Mouse (Mus musculus) right cerebral cortex, postnatal 10 days (tissue): ENCODE results near the gene Gm10643.

ENCODE experiments used
- DNase-seq, 2 experiments: peaks; one replicate each; pipeline ENCODE4 v3.0.0; 2021; ENCODE audit warnings: low spot score in 2 of 2

Gm10643 gene

DNA sequence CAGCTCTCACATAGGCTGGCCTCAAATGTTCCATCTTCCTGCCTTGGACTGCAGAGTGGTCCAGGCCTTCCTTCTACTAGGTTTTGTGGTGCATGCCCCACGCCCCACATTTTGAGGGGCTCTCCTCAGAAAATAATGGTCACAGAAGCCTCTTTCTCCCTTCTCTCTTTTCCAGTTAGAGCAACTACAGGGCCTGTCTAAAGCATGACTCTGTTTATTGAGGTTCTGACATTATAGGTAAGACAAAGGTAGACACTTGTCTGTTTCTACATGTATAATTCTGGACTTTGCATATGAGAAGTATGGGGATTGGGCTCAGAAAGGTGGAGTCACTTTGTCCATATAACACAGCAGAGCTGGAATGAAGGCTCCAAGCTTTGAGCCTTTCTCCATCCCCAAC, at the start of gene Gm10643:
Gene Gm10643, minus strand, starts transcription at position 101 of the 400 bp plus-strand sequence.
- no peak for DNase-seq

DNA sequence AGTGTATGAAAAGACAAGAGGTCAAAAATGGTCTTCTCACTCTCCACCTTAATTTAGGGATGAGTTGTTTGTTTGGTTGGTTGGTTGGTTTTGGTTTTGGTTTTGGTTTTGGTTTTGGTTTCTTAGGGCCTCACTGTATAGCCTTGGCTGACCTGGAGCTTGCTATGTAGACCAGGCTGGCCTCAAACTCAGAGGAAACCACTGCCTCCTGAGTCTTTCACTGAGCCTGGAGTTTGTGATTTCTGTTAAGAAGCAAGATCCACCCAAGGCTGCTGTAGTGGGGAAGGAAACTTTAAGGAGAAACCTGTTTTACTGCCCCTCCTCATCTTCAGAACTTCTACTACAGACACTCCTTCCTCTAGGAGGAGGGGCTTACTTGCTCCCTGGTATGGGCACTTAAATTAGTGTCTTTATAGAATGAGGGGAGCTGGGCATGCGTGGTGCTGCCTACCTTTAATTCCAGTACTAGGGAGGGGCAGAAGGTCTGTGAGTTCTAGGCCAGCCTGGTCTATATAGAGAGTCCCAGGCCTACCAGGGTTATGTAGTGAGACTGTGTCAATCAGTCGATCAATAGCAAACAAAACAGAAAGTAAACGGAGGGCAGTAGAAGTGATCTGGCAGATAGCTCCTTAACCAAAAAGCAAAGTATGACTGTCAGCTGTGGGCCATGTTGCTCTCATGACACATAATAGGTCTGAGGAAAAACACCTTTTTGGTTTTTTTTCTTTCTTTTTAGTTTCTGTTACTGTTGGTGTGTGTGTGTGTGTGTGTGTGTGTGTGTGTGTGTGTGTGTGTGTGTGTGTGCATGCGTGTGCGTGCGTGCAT, 41.5 kb upstream of the Gm10643 start:
- no peak for DNase-seq

DNA sequence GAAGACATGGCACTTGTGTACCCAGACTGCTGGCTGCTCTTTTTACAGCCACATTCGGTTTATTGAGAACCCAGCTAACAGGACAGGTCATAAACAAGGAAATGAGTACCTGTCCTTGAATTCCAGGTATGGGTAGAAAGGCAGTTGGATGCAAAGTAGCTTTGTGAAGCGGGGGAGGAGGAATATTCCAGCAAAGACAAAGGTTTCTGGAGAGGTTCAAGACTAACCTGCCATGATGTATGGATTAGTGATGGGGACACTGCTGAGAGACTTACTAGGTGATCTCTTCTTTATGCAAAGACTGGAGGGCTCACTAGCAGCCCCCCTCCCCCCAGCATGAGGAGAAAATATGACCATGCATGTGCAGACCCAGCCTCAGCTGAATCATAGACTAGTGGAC, 40.7 kb upstream of the Gm10643 start:
- peak in 1 of 2 experiments; percentile 32 for DNase-seq

DNA sequence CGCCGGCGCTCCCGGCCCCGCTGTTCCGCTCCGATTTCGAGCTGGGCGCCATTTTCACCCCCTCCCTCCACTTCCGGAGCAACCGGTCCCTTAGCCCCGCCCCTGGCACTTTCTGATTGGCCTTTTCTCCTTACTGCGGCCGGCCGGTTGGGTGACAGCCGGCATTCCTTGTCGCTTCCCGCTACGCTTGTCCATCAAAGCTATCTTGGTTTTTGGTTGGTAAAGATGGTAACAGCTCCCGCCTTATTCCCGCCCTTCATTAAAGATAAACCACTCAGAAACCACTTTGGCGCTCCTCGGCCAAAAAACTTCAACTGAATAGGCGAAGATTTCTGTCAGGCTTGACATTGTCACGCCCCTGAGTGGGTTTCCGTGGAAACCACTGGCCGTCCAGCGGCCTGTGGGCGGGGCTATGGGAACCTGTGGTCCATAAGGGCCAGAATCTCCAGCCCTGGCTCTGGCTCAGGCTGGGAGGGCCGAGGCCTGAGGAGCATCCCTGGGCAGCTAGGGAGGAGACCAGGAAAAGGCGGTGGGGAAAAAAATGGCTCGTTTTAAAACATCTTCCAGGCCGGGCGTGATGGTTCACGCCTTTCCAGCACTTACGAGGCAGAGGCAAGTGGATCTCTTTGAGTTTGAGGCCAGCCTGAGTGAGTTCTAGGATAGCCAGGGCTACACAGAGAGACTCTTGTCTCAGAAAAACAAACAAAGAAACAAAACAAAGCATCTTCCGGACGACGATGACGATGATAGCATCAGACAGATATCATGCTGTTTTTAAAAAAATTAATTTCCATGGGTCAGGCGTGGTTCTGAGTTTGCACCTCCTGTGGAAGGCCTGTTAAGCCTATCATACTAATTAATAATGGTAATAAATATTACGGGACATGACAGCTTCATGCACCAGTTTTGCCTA, 40.0 kb upstream of the Gm10643 start, which contains the start of gene Dcaf15:
Gene Dcaf15, minus strand, starts transcription at position 72 of the 913 bp plus-strand sequence.
- DNase-seq: peak; percentile 99

DNA sequence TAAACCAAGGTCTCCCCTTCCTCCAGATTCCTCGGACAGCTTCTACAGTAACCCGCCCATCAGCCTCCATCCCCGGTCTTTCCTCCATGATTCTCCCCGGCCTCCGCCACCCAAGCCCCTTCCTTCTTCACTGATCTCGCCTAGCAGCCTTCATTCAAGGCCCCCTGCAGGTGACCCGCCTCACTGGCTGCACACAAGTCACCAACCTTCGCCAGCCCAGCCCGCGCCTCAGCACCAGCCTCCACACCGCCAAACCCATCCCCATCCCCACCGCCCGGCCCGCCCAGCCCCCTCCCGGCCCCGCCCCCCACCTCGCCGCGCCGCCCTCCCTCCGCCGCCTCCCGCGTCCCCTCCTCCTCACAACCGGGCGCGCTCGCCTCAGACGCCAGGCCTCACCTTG, 39.3 kb upstream of the Gm10643 start:
- DNase-seq: peak; percentile 78 to 79

DNA sequence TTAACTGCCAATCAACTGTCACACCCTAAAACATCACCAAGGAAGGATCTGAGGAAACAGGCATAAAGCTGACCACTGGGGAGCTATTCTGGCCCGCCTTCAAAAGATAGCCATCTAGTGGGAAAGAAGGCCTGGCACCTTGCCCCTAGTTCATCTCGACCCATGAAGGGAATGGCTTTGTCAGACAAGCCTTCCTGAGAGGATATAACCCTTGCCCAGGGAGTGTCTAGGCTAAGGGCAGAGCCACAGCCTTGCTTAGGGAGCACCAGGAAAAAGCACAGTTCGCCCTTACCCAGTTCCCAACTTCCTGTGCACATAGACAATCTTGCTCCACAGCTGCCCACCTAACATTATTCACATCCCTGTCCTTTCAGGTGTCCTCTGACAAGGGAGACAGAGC, 38.7 kb upstream of the Gm10643 start:
- peak; percentile 47 to 48 for DNase-seq

DNA sequence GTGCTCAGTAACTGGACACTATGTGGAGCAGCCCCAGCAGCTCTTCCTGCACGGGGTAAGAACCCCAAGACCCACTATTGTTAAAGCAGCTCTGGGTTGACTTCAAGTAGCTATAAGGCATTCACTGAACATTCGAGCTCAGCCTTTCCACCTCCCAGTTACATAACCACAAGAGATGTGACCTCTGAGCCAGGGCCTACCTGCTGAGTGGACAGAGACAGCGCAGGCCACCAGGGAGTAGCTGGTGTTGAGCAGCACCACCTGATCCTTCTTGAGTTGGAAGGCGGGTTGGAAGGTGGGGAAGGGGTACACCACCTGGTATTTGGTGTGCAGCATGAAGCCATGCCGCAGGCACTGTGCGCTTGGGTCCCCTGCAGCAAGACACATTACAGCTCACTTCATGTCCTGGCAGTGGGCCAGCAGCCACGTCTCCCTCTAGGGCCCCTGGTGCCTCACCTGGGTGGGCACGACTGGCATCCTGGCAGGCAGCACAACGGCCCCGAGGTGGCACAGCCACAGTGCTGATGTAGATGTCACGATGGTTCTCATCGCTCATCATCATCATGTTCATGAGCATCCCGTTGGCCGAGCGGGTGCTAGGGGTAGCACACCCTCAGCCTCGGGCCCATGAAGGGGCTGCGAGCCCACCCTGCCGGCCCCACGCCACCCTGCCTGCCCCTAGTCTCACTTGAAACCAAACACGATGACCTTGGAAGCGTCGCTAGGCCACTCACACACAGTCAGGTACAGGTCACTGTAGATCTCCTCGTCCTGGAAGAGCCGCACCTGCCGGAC, 36.7 kb upstream of the Gm10643 start:
- DNase-seq: peak in 1 of 2 experiments; percentile 36

DNA sequence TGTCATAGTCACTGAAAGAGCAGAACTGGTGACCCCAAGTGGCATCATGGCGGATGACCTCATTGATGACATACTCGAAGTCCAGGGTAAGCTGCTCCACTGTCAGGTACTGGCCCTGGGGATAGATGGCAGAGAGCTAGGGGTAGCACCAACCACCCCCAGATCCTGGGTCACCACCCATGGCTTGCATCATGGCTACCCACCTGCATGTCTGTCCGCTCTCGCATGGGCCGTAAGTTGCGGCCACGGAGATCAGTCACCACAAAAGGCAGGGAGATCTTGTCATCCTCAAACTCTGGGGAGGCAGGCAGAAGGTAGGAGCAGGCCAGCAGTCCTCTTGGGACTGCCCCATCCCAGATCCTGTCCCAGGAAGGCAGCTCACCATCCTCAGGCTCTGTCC, 33.4 kb upstream of the Gm10643 start:
- DNase-seq: no peak

DNA sequence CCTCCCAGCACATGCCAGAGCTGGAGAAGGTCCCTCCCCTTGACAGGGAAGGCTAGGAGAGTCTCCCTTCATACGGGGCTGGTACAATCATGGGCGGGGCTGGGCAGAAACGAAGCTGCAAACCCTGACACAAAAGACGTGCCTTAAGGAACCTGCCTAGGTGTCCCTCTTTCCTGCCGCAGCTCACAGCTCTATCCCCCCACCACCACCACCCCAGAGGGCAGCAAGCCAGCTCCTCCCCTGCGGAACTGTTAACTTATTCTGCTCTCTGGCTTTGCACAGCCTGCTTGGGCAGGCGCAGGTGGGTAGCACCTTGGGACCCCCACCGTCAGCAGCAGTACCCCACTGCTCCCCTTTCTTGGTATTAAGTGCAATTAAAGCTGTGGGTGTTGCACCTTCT, 31.1 kb upstream of the Gm10643 start:
- peak in 1 of 2 experiments; percentile 26 for DNase-seq

DNA sequence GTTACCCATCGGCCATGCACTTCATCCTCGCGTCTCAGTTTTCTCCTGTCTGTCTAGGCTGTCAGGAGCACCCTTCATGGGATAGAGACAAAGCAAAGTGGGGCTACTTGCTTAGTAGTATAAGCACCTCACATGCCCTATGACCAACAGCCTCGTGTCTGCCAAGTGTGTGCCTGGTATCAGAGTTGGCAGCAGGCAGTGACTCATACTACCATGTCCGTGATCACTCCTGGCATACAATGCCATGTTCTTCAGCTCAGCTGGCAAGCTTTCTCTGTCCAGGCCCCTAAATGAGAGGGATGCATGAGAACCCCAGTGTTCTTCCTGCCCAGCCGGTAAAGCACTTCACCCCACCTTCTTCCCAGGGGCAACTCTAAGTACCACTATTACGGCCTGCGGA, 25.6 kb upstream of the Gm10643 start:
- DNase-seq: no peak

DNA sequence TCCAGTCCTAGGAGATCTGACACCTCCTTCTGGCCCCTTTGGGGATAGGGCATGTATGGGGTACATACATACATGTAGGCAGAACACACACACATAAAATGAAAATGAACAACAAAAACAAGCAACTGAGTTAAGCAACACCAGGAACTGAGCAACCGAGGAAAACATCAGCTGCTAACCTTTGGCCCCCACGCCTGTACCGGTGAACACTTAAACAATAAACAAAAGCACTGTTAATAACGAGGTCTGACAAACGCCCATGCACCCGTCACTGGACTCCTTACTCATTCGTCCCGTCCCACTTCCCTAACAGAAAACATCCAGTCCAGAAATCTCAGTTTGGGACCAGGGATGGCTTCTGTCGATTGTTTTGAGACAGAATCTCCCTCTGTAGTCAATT, 24.3 kb upstream of the Gm10643 start:
- DNase-seq: no peak

DNA sequence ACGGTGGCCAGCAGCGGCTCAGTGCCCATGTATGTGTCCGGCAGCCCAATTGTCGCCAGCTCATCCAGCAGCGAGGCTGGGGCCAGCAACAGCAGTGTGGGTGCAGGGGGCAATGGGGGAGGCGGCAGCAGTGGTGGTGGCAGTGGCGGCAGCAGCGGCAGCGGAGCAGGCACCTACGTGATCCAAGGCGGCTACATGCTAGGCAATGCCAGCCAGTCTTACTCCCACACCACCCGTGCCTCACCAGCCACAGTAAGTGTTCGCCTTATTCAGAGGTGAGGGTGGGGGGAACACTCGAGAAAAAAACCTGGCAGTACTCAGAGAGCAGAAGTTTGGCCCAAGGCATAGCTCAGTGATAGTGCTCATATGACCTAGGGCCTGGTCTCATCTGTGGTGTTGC, 22.9 kb upstream of the Gm10643 start:
- DNase-seq: no peak

DNA sequence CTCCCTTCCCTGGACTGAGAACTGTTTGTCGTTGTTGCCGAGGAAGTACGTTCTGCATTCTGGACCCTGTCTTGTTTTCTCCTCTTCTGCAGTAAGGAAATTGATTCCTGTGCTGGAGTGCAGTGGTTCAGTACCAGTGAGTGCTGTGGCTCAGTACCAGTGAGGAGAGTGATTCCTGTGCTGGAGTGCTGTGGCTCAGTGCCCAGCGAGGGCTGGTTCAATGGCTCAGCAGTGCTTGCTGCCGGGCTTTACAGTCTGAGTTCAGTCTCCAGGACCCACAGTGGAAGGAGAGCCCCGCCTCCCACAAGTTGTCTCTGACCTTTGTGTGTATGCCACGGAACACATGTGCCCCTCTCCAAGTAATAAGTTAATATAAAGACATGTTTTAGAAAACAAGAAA, 22.2 kb upstream of the Gm10643 start:
- no peak for DNase-seq

DNA sequence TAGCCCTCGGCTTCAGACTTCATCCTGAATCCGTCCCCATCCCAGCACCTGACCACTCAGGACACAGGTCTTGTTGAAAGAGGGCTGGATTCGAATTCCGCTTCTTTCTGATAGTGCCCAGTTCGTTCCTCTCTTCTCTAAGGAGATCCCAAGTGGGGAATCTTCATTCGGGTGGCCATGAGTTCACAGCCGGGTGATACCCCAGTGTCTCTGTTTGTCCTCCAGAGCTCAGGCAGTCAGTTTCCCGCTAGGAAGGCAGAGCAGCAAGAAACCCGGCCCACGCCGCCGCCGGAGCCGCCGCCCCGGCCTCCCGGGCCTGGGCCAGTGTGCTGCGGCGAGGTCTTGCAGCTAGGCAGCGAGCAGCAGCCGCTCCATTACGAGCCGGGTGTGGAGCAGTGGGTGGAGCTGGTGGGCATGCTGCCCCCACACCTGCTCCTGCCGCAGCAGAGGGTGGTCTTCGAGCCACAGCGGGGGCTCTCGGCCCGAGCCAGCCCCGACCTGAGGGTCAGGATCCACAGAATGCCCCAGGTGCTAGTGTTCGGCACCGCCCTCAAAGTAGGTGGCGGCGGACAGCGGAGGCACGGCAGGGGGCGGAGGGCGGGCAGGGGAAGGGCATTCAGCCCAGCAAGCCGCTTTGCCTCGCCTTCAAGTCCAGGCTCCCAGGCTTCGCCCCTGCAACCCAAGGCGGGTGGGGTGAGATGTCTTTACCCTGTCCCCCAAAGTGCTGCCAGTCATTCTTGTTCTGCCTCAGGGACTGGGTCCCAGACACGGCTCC, 19.6 kb upstream of the Gm10643 start:
- DNase-seq: no peak

DNA sequence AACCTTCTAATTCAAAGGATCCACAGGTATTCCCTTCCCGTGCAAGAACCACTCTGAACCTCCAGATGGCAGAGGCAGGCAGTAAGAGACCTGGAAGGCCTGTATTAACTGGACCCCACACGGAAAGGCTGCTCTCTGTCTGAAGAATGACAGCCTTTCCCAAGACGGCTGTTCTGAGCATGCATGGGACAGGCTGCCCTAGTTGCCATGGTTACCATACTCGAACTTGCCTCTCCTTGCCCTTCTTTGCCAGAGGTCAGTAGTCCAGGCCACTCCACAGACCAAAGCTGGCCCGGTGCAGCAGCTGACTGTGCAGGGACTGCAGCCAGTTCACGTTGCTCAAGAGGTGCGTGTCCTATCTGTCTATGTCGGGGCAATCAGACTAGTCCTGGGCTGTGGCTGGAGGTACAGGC, 18.9 kb upstream of the Gm10643 start:
- DNase-seq: no peak

DNA sequence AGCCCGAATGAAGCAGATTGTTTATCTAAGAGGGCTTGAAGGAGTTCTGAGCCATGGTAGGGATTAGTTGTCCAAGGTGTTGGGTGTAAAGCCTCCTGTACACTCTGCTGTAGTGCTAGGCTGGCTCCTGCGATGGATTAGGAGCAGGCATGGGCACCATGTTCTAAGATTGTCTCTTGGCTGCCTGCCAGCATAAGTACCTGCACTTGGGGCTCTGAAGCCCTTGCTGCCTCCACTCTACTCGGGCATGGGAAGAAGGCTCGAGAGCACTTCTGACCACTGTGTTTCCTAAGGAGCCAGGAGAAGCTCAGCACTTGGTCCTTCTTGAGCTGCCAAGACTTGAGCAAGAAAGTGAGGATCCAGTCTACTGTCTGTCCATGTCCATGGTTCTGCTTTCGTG, 14.3 kb upstream of the Gm10643 start:
- no peak for DNase-seq

DNA sequence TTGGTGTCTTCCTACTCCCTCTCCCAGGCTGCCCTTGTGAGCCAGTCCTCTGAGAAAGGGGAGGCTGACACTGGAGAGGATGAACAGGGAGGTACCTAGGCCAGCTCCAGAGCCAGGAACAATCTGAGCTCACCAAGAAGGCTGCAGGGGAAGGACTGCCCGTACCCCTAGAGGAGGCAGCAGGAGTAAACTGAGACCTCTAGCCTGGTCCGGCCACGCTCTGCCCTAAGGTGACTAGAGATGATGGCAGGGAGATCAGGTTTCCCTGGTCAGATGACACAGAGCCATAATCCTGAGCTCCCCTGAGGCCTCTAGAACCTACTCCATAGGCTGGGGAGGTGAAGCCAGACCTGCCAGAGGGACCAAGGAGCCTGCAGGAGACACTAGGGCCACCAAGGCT, 11.9 kb upstream of the Gm10643 start:
- no peak for DNase-seq

DNA sequence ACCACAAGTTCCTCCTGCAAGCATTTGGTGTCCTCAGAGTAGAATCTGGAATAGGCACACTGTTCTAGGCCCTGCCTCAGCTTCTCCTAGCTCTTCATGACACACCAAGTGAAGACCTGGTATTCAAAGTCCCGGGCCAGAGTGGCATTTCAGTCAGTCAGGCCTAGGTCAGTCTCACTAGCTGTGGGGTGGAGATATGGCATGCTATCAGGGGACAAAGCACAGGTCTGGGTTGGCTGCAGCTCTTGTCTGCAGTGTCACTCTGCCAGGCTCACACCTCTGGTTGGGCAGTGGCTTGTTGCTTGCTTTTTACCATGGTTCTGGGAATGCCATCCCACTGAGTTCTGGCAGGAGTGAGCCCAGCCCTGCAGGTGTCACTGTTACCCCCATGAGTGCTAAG, 11.5 kb upstream of the Gm10643 start:
- peak in 1 of 2 experiments; percentile 24 for DNase-seq

DNA sequence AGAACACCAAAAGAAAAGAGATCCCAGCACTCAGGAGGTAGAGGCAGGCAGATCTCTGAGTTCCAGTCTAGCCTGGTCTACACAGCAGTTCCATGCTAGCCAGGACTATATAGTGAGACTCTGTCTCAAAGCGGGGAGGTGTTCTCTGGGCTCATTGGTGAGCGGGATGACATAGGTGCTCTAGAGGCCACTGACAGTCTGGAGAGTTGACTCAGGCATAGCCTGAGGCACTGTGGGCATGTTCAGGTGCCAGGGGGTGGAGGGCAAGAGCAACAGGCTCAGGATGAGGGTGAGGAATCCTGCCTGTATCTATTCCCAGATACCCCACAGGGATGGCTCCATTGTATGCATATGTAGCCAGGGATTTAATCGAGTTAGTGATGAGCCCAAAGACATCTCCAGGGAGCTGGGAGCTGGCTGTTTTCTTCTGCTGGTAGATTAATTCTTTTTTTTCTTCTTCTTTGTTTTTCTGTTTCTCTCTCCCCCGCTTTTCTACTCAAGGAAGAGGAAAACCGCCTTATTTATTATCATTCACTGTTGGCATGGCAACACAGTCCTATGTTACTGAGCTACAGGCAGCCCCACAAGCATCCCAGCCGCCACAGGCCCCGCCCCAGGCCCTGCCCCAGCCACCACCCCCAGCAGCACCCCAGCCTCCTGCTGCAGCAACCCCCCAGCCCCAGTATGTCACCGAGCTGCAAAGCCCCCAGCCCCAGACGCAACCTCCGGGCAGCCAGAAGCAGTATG, 8.5 kb upstream of the Gm10643 start:
- DNase-seq: peak in 1 of 2 experiments; percentile 49

DNA sequence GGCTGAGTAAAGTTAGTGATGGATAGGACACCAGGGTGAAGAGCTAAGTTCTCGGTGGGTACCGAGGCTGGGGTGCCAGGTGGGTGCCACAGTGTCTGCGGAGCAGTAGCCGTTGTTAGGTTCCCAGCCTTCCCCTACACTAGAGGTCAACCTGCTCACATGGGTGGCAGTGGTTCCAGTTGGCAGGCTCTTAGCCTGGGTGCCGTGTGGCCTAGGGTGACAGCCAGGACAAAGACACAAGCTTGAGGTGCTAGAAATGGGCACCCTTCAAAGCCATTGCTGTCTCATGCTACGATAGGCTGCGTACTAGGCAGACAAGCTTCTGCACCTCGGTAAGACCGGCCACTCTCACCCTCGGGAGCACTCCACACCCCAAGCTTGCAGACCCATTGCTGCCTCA, 7.4 kb upstream of the Gm10643 start:
- DNase-seq: no peak
